Mouse (Mus musculus) mouse trophoblast stem cell (cell line): Measurements from ENCODE around the gene Mfn1.

Experiments used
- in situ Hi-C, 2 experiments: fragments of 300-500 bp; cut with MseI, MboI; formaldehyde crosslinking; loops; 2 replicates in 1 of 2; 3 replicates in 1 of 2; pipeline ENCODE4 v1.15.1; 2025

Mfn1 gene

DNA sequence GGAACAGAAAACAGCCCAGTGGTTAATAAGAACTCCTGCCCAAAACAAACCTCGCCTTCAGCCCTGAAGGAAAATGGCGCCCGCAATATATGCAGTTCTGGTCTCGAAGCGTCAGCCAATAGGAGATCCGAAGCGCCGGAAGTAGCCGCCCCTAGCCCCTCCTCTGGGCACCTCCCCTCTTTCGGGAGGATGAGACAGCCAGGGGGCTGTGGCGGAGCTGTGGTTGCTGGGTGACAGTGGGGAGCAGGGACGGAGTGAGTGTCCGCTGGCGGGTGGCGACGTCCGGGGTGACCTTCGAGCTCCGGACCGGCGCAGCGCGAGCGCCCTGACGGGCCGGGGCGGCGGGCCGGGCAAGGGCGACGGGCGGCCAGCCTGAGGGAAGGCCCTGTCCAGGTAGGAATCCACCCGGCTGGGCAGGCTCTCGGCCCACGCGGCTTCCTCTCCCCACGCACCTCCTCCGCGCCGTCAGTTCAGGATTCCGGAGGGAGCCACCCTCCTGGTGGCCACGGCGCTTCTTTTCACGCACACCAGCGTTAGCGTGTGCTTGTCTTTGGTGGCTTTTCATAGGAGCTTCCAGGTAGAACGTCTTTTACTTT is at the start of gene Mfn1:
TSS of gene Mfn1 (plus strand) at position 163 of the 596 bp plus-strand sequence.
- in situ Hi-C loops, result no loop called here

DNA sequence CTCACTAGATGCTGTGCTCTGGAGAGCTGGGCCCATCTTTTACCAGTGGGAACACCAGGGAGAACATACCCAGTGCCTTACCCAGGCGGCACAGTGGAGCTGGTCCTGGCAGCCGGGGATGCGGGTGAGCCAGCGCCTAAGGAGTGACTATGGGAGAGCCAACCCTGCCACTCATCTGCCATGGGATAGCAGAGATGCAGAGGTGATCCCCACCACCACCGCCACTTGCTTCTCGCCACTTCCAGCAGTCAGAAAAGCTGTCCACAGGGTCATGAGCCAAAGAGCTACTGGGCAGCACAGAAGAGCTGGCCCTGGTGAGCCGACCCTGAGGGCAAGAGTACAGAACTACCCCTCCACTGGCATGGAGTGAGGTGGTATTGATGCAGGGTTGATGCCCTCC is 49.3 kb upstream of the Mfn1 start:
- in situ Hi-C loops, result loop anchor here in 1 of 2 experiments (25.0 kb wide), 1 partner anchor 693 kb away; no protein-coding TSS in a partner anchor

DNA sequence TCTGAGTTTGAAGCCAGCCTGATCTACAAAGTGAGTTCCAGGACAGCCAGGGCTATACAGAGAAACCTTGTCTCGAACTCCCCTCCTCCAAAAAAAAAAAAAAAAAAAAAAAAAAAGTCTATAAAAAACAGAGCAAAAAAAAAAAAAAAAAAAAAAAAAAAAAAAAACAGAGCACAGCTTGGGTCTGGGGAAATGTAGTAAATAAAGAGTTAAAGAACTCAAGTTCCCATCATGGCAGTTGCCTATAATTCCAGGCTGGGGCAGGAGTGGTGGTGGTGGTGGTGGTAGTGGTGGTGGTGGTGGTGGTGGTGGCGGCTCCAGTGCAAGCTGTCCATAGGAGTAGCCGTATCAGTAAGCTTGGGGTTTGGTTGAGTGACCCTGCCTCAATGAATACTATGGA is 46.2 kb upstream of the Mfn1 start:
- in situ Hi-C loops, result loop anchor here in 1 of 2 experiments (25.0 kb wide), 1 partner anchor 696 kb away; no protein-coding TSS in a partner anchor

DNA sequence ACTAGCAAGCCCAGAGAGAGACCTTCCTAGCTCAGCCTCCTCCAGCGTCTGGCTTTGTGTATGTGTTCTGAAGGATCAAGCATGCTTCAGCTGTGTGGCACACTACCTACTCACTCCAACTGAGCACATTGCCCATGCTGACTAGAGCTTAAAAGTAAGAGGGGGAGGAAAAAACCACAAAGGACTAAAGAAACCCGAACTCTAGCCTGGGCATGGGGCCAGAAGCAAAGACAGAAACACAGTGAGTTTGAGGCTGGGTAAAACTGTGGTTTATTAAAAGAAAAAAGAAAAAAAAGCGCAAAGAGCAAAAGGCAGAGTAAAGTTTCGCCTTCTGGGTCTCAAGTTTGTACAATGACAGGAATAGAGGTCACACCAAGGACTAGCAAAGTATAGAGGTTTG is 42.7 kb upstream of the Mfn1 start:
- in situ Hi-C loops, result loop anchor here in 1 of 2 experiments (25.0 kb wide), 1 partner anchor 699 kb away; no protein-coding TSS in a partner anchor

DNA sequence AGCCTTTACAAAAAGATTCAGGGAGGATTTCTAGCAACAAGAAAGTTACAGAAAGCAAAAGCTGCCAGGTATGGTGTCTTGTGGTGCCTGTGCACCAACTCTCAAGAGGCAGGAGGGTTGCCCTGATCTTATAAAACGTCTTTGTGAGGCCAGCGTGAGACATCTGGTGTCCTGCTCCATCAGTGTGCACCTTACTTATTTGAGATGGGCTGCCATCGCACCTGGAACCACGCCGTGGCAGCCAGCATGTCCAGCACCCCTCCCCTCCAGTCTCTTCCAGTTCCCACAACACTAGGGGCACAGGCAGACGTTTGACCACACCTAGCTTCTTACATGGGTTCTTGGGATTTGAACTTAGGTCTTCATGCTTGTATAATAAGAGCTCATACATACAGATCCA is 41.1 kb upstream of the Mfn1 start:
- in situ Hi-C loops, result loop anchor here in 1 of 2 experiments (25.0 kb wide), 1 partner anchor 701 kb away; no protein-coding TSS in a partner anchor

DNA sequence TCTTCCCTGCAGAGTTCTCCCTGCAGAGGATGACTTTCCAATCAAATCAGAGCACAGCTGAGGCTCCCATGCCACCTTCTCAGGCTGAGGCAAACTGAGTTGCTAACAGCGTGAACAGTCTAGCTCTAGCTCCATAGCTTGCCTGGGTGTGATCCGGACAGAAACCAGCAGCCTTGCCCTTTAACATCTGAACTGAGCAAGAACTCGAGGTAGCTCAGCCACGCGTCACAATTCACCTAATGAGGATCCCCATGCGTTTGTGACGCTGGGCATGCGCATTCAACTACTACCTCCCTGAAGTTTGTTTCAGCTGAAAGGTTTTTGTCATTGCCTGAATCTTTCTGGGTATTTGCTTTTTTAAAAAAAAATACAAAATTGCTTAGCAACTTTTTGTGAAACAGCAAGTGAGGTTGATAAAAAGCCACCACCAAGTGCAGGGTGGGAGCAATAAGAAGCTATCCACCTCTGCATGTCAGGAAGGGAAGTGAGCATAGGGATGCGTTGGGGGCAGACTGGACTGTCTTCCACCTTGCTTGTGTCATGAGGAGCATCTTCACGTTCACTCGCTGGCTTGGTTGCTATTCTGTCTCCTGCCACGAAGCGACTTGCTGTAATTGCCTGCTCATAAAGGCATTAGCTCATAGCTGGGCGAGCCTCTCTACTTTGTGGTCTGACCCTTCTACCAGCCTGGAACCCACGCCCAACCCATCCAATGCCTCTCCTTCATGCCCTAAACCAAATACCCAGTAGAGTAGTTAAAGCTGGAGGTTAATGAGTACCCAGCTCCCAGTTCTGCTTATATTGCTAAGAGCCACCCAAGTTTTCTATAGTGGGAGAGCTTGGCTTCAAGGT is 39.0 kb upstream of the Mfn1 start:
- in situ Hi-C loops, result loop anchor here in 1 of 2 experiments (25.0 kb wide), 1 partner anchor 703 kb away; no protein-coding TSS in a partner anchor

DNA sequence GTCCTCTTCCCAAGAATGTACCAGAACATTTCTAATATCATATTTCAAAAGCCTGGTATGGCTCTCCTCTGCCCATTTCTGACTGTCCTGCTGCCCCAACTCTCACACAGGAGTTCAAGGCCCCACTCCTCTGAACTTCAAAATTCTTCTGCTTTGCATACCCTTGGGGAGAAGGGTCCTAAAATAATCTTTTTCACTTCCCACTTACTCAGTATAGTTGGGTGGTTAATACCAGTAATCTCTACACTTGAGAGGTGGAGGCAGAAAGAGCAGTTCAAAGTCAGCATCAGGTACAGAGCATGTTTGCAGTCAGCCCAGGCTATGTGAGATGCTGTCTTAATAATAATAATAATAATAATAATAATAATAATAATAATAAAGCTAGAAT is 38.3 kb upstream of the Mfn1 start:
- in situ Hi-C loops, result loop anchor here in 1 of 2 experiments (25.0 kb wide), 1 partner anchor 704 kb away; no protein-coding TSS in a partner anchor

DNA sequence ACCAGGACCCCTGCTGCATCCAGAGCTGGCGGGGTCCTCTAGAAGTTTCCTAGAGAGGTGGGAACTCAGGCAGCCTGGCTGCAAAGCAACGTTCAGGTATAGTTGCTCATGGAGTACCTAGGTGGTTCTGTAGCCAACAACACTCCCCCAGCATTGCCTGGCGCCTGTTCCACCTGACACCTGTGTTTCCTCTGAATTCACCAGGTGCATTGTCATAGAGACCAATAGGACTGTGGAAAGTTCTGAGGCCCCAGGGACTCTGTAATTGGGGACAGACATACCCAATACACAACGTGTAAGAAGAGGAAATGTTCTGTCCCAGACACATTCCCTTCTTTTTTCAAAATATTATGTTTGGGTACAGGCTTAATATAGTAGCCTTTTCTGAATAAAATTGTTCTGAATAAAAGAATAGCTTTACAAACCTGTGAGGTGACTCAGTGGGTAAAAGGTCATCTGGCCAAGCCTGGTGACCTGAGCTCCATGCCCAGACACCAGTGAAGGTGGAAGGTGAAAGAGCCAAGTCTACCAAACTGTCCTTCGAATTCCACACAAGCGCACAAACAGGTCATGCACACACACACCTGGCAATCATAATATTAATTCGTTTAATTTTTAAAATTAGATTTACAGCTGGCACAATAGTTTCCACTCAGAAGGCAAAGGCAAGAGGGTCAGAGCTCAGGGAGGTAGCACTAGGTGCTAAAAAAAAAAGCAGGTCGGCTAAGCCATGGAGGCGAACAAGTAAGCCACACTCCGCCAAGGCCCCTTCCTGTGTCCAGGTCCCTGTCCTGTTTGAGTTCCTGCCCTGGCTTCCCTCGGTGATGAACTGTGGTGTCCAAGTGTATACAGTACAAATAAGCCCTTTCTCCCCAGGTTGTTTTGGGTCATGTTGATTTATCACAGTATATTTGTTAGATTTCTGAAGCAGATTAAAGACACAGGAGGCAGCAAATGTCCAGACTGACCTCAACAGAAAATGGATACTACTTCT is 36.9 kb upstream of the Mfn1 start, which contains the start of gene Kcnmb3:
TSS of gene Kcnmb3 (minus strand) at position 135 of the 994 bp plus-strand sequence.
- in situ Hi-C loops, result loop anchor here in 1 of 2 experiments (25.0 kb wide), 1 partner anchor 705 kb away; no protein-coding TSS in a partner anchor

DNA sequence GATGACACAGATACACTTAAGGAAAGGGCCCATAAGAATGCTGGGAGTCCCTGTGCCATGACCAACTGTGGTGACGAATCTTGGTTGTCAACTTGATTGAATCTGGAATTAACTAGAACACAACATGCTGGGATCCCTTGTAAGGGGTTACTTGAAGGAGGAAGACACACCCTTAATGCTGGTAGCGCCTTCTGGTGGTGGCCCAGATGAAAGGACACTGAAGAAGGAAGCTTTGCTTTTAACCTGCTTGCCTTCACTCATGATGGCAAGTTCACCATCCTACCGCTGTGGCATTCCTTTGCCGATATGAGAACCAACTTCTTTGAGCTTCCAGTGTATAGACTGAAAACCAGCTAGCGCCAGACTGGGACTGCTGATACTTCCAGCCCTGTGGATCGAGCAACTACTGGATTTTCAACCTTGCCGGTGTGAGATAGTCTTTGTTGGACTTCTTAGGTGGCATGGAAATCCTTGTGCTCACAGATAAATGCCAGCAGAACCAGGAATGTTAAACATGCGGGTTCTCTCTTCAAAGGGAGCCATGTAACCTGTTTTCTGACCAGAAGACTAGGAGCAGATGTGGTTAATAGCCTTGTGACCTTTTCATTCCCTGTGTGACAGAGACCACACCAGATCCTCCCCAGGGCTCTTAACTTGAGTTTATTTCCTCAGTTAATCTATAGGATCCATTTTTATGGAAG is 34.7 kb upstream of the Mfn1 start:
- in situ Hi-C loops, result loop anchor here in 1 of 2 experiments (25.0 kb wide), 1 partner anchor 707 kb away; no protein-coding TSS in a partner anchor

DNA sequence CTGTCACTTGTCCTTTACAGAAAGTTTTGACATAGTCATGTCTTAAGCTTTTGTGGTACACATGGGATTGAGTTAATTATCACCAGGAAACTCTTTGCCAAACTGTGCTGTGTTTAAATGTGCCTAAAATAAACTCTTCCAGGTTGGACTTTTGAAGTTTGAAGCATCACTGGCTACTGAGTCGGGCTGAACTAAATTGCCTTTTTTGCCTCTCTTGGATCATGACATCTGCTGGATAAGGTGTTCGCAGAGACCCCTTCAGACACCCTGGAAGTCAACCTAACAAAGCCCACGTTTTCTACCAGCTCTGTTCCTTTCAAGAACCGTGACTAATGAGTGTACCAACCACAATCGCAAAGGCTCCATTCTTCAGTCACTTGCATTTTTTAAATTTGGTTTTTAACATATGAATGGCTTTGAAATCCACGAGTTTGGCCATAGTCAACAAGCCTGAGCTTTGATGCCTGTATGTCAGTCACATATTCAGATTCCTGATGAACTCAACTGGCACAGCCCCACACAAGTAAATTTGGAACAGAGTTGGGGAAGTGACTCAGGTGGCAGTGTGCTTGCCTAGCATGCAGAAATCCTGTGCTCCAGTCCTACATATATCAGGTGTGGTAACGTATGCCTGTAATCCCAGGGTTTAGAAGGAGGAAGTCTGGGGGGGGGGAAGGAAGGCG is 34.0 kb upstream of the Mfn1 start:
- in situ Hi-C loops, result loop anchor here in 1 of 2 experiments (25.0 kb wide), 1 partner anchor 708 kb away; no protein-coding TSS in a partner anchor

DNA sequence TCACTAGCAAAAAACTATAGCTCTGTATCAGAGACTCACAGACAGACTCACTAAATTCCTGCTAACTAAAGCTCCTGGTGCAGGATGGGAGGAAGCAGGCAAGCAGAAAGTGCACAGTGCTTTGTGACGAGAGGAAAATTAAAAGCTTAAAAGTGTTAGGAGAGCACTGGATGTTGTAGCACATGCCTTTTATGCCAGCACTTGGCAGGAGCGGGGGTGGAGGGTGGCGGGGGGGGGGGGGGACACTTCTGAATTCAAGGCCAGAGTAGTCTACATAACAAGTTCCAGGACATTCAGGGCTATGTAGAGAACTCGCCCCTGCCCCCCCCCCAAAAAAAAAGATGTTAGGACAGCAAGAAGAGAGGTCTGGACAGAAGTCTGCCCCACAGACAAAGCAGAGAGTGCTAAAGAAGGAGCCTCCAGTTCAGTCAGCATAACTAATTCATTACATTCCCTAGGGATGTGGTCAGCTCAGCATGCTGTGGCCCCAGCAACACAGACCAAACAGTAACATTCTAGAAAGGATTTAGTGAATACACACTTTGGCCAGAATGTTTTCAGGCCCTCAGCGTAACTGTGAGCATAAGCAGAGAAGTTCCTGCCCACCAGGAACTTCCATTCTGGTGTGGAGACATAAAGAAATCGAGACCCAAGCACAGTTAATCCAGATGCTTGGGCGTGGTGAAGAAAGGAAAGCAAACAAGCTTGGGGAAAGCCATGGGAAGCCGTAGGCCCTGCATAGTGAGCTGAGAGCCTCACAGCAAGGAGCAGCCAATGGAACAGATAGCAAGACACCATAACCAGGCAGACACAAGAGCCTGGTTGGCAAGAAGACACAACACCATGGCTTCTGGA is 33.2 kb upstream of the Mfn1 start:
- in situ Hi-C loops, result loop anchor here in 1 of 2 experiments (25.0 kb wide), 1 partner anchor 709 kb away; no protein-coding TSS in a partner anchor

DNA sequence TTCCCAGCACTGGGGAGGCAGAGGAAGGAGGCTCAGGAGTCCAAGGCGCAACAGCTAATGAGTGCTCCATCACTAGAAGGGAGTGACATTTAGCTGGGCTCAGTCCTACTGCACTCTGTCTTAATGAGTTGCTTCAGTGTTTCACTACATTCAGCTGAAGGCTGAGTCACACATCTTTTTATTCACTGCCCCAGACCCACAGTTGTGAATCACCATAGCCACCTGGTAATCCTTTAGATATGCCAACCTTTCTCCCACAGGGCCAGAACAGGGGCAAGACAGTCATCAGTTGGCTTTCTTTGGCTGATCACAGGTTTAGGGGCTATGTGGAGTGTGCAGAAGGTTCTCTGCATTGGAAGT is 32.6 kb upstream of the Mfn1 start:
- in situ Hi-C loops, result loop anchor here in 1 of 2 experiments (25.0 kb wide), 1 partner anchor 709 kb away; no protein-coding TSS in a partner anchor

DNA sequence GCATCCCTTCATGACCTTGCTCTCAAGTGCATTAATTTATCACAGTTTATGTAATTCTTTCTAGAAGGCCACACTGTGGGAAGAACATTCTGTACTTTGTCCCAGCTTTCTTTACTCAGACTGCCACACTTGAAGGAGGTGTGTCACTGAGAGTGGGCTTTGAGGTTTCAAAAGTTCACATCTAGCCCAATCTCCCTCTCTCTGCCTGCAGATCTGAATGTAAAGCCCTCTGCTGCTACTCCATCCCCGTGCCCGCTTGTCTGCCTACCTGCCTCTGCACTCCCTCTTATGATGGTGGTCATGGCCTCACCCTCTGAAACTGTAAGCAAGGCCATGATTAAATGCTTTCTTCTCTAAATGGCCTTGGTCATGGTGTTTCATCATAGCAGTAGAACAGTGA is 28.9 kb upstream of the Mfn1 start:
- in situ Hi-C loops, result loop anchor here in 1 of 2 experiments (10.0 kb wide), 1 partner anchor 116 kb away; no protein-coding TSS in a partner anchor

DNA sequence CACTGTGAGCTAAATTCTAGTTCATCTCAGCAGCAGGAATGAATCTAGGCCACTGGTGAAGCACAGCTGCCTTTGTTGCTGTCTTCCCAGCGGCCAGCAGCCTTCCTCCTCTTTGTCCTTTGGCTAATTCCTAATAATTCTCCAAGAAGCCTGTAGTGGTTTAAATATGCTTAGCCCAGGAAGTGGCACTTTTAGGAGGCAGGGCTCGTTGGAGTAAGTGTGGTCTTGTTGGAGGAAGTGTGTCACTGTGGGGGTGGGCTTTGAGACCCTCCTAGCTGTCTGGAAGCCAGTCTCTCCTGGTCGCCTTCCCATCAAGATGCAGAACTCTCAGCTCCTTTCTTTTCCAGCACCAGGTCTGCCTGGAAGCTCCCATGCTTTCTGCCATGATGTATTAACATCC is 23.4 kb upstream of the Mfn1 start:
- in situ Hi-C loops, result loop anchor here in 1 of 2 experiments (10.0 kb wide), 1 partner anchor 121 kb away; no protein-coding TSS in a partner anchor

DNA sequence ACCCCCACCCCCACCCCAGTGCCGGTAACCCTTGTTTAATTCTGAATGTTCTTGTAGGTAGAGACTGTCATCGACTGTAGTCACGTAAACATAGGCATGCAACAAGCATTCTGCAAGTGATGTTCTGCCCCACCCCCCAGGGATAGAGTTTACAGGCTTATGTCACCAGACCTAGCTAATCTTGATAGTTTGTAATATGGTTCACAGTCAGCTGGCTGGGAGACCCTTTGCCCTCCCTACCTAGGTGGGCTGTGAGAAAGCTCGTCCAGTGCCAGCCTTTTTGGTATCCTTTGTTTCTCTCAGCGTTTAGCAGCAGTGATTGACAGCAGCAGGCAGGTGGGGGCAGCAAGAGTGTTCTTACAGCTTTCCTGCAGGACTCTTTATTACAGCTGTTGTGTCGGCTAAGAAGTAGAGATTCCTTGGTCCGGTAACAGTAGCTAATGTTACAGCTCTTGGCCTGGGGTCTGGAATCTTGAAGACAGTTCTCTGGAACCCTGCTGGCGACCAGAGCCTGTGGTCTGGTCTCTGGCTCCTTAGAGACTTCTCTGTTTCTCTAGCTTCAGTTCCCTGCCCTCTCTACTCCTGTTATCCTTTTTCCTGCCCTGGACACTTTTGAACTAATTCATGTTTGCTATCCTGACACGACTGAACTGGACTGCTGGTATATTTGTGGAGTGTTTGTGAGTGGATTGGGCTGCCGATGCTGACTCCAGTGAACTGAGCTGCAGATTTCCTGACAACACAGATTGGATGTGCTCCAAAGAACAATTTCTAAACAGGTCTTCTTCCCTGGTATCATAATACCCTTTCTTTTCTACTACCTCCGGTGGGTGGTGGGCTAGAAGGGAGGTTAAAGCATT is 22.7 kb upstream of the Mfn1 start:
- in situ Hi-C loops, result loop anchor here in 1 of 2 experiments (10.0 kb wide), 1 partner anchor 122 kb away; no protein-coding TSS in a partner anchor

DNA sequence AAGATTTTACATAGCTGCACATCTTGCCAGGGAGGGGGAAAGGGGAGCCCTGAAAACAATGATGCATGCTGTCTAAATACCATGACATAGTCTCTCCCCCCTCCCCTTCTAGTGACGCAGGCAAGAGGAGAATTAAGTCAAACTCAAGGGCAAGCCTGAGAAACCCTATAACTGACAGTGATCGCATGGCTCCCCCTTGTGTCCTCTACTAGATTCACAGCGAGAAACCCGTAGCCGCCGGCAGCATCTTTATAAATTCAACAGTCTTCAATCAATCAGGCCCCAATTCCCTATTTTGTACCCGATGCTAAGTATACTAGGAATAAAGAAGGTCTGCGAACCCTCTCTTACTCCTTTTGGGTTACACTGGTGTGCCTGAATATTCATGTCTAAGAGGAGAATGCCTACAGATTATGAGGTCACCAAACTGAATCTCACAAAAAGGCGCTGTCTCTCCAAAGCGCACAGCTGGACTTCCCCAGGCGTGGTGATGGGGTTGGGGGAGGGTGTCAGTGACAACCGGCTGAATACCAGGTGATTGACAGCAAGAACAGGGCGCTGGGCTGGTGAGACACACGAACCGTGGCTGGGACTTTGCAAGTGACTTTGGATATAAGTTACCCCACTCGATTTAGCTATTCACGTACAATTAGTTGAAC is 20.5 kb upstream of the Mfn1 start:
- in situ Hi-C loops, result loop anchor here in 1 of 2 experiments (10.0 kb wide), 1 partner anchor 124 kb away; no protein-coding TSS in a partner anchor
